Mouse (Mus musculus) macrophage (primary cell): ENCODE measurements around the gene Ly6g6c. TPM values are rescaled to one million over a fixed set of nuclear protein-coding genes. Genes with fewer than 3 reads are reported as not detected.

ENCODE experiments used
- H3K27ac ChIP-seq: fragments of 350-480 bp; formaldehyde crosslinking; 2 replicates; pipeline ENCODE4 v1.9.0; 2021
- H3K36me3 ChIP-seq: fragments of 350-480 bp; formaldehyde crosslinking; 2 replicates; pipeline ENCODE4 v1.9.0; 2021; ENCODE audit errors: inconsistent target
- H3K4me3 ChIP-seq: fragments of 350-480 bp; formaldehyde crosslinking; 2 replicates; pipeline ENCODE4 v1.9.0; 2021; ENCODE audit errors: inconsistent target
- H3K79me2 ChIP-seq: fragments of 350-480 bp; formaldehyde crosslinking; 2 replicates; pipeline ENCODE4 v1.9.0; 2021; ENCODE audit errors: inconsistent target
- WGBS: methylation state at CpG from one replicate; pipeline ENCODE4 v1.1.7; 2026; ENCODE audit warnings: inconsistent platforms; ENCODE audit not compliant: missing documents; 5-methylcytosine and 5-hydroxymethylcytosine counted together
- polyA plus RNA-seq: library from polyadenylated mRNA; stranded (reverse); fragments of 250-400 nt; gene quantifications from 3 replicates; pipeline ENCODE4 v1.2.4, GENCODE M21; 2018; ENCODE audit warnings: inconsistent platforms

Gene Ly6g6c
- polyA plus RNA-seq, 1 experiment from 2014 or later: not detected

GRCm38 (mm10) chr17:35077786-35078233 is 12.6 kb downstream of the Ly6g6c start, which contains the start of gene Ly6g6d:
Ly6g6d (minus strand) TSS chr17:35078065.
- Histone ChIP-seq H3K79me2 (no peaks in the 10 kb centered on the region), H3K4me3 (peak within 1 kb of the TSS; percentile 29), H3K36me3 (no peaks in the 10 kb centered on the region), H3K27ac (peak within 1 kb of the TSS; percentile 19; the same call in 1 of the 2 replicates)
- 2% methylated on average over 14 of the region's 14 CpGs for WGBS

GRCm38 (mm10) chr17:35079778-35080177 is 14.6 kb downstream of the Ly6g6c start:
- WGBS: 65% methylated on average over 9 of the region's 9 CpGs
- Histone ChIP-seq H3K36me3 (no peaks in the 10 kb centered on the region), H3K27ac (no peak overlapping the region), H3K4me3 (no peak overlapping the region), H3K79me2 (no peaks in the 10 kb centered on the region)

- no peak overlapping the region for H3K27ac ChIP-seq
- no peak overlapping the region for H3K4me3 ChIP-seq
- H3K79me2 ChIP-seq: no peaks in the 10 kb centered on the region
- no peaks in the 10 kb centered on the region for H3K36me3 ChIP-seq
- 77% methylated on average over 5 of the region's 6 CpGs for WGBS
Measured at GRCm38 (mm10) chr17:35080248-35080647, 15.1 kb downstream of the Ly6g6c start.

GRCm38 (mm10) chr17:35080710-35081109 is 15.5 kb downstream of the Ly6g6c start:
- WGBS: 95% methylated on average over 4 of the region's 4 CpGs
- Histone ChIP-seq H3K4me3 (no peak overlapping the region), H3K27ac (no peak overlapping the region), H3K79me2 (no peaks in the 10 kb centered on the region), H3K36me3 (no peaks in the 10 kb centered on the region)

DNA sequence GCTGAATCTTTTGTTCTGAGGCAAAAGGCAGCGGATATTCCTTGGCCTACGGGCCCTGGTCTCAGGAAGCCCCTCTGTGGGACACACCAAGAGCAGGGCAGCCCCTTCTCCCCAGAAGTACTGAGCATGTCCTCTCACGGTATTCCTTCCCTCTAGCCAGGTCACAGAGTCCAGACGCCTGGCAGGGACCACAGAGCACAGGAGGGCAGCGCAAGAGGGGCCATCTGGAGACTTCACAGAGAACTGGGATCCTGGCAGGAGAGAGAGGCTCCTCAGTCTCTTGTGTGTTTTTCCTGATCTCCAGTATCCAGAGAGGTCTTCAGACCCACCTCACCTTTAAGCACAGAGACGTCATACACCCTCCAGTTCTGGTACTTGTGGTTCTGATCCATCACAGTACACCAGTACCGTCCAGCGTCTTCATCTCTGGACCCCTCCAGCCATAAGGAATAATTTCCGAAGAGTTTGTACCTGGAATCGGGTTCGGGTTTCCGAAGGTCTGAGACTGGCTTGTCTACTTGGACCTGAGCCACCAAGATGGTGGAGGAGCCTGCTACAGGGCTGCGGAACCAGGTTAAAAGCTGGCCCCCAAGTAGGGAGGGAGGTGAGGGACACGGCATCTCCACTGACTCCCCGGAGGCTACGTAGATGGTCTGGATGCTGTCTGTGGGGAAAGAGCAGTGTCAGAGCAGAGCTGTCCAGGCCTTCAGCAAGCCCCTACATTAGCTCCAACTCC is 17.8 kb downstream of the Ly6g6c start:
- 94% methylated on average over 16 of the region's 16 CpGs for WGBS
- H3K27ac ChIP-seq: no peak overlapping the region
- no peak overlapping the region for H3K4me3 ChIP-seq
- no peaks in the 10 kb centered on the region for H3K79me2 ChIP-seq
- H3K36me3 ChIP-seq: no peaks in the 10 kb centered on the region

GRCm38 (mm10) chr17:35083929-35084497 is 18.8 kb downstream of the Ly6g6c start:
- no peaks in the 10 kb centered on the region for H3K36me3 ChIP-seq
- no peaks in the 10 kb centered on the region for H3K79me2 ChIP-seq
- no peak overlapping the region for H3K4me3 ChIP-seq
- H3K27ac ChIP-seq: no peak overlapping the region
- 63% methylated on average over 3 of the region's 3 CpGs for WGBS

GRCm38 (mm10) chr17:35085208-35085865 is 20.1 kb downstream of the Ly6g6c start, which contains the start of gene Ly6g6f:
Ly6g6f (minus strand) TSS chr17:35085610.
- Histone ChIP-seq H3K79me2 (peaks cover 8% of the 10 kb centered on the region; the same call in 1 of the 2 replicates), H3K4me3 (no peak within 1 kb of the TSS), H3K27ac (no peak within 1 kb of the TSS), H3K36me3 (no peaks in the 10 kb centered on the region)
- 91% methylated on average over 7 of the region's 7 CpGs for WGBS

GRCm38 (mm10) chr17:35088151-35088550 is 23.0 kb downstream of the Ly6g6c start:
- Histone ChIP-seq H3K36me3 (peaks cover 16% of the 10 kb centered on the region), H3K27ac (no peak overlapping the region), H3K4me3 (no peak overlapping the region), H3K79me2 (peaks cover 13% of the 10 kb centered on the region; the same call in 1 of the 2 replicates)
- 47% methylated on average over 2 of the region's 2 CpGs for WGBS

DNA sequence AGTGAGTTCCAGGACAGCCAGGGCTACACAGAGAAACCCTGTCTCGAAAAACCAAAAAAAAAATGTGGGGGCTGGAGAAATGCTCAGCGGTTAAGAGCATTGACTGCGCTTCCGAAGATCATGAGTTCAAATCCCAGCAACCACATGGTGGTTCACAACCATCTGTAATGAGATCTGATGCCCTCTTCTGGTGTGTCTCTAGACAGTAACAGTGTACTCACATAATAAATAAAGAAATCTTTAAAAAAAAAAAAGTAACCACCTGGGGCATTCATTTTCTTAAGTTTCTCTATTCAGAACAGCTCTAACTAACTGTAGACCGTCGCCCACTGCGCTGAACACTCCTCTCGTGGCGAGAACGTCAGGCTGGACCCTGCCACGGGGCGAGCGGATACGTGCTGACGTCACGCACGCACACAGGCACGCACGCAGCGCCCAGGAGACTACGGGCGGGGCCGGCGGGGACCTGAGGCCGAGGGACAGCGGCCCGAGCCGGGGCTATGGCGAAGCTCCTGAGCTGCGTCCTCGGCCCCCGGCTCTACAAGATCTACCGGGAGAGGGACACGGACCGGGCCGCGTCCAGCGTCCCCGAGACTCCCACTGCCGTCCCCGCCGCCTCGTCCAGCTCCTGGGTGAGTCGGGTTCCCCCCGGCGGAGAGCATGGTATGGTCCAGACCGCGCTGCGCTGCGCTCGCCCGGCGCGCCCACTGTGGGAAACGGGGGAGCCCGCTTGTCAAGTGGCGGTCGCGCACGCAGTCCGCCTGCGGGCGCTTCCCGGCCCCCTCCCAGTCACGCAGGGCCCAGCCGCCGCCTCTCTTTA is 23.8 kb downstream of the Ly6g6c start, which contains the start of gene Abhd16a:
TSS of gene Abhd16a (plus strand) at position 439 of the 820 bp plus-strand sequence.
- peaks cover 13% of the 10 kb centered on the region; the same call in 1 of the 2 replicates for H3K79me2 ChIP-seq
- WGBS: 3% methylated on average over 66 of the region's 67 CpGs
- H3K36me3 ChIP-seq: peaks cover 25% of the 10 kb centered on the region
- peak within 1 kb of the TSS; percentile 68 for H3K4me3 ChIP-seq
- peak within 1 kb of the TSS; percentile 47 for H3K27ac ChIP-seq

- H3K4me3 ChIP-seq: peak overlapping the region; percentile 68
- WGBS: 74% methylated on average over 8 of the region's 8 CpGs
- H3K27ac ChIP-seq: no peak overlapping the region
- H3K79me2 ChIP-seq: peaks cover 13% of the 10 kb centered on the region; the same call in 1 of the 2 replicates
- H3K36me3 ChIP-seq: peaks cover 27% of the 10 kb centered on the region
Measured at GRCm38 (mm10) chr17:35090166-35090932, 25.2 kb downstream of the Ly6g6c start.

GRCm38 (mm10) chr17:35092403-35093198 is 27.4 kb downstream of the Ly6g6c start:
- peaks cover 45% of the 10 kb centered on the region for H3K36me3 ChIP-seq

GRCm38 (mm10) chr17:35094475-35095365 is 29.5 kb downstream of the Ly6g6c start:
- 83% methylated on average over 15 of the region's 15 CpGs for WGBS
- H3K36me3 ChIP-seq: peaks cover 65% of the 10 kb centered on the region
- no peak overlapping the region for H3K4me3 ChIP-seq
- H3K27ac ChIP-seq: no peak overlapping the region
- peaks cover 11% of the 10 kb centered on the region; the same call in 1 of the 2 replicates for H3K79me2 ChIP-seq

More at GRCm38 (mm10) chr17:35092403-35093198, 27.4 kb downstream of the Ly6g6c start:
- Histone ChIP-seq H3K79me2 (peaks cover 13% of the 10 kb centered on the region; the same call in 1 of the 2 replicates), H3K27ac (no peak overlapping the region), H3K4me3 (no peak overlapping the region)
- 92% methylated on average over 14 of the region's 14 CpGs for WGBS
